Mouse (Mus musculus): ENCODE measurements around the gene Pak6. TPM values are rescaled to one million over a fixed set of nuclear protein-coding genes. Genes with fewer than 3 reads are reported as not detected.

Gene Pak6
- 2.2 TPM for polyA plus RNA-seq (2017; shearing (Covaris generic))

DNA sequence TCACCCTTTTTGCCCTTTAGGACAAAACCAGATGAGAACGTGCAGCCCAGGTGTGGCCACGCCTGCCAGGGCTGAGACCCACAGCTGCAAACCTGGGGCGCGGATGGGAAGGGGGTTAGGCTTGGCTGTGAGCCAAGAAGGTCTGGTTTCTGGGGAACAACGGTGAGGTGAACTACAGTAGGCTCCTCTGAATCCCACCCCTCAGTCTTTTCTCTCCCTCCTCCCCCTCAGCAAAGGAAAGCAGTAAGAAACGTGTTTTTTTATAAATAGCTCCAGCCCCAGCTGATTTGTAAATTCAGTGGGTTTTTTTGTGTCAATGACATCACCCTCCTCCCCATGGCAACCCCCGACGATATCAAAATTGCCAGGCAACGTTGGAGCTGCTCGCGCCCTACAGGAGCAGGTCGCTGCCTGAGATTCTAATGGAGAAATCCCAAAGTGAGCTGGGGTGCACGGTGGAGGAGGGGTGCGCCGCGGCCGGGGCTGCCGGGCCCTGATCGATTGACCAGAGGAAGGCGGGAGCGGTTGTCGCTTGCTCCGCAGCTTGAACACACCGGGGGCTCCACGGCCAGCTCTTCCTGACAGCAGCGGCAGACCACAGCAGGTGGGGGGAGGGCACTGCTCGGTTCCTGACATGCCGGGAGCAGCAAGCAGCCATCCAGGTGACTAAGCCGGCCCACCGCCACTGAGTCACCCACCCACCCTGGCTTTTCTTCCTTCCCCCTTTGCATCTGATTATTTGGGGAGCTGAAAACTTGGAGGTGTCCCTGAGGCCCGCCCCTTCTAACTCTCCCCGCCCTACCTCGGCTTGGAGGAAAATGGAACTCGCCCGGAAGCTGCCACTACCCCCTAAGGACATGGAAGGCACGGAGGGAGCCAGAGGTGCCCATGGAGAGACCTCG is at the start of gene Pak6:
TSS of gene Pak6 (plus strand) at position 402 of the 902 bp plus-strand sequence.

DNA sequence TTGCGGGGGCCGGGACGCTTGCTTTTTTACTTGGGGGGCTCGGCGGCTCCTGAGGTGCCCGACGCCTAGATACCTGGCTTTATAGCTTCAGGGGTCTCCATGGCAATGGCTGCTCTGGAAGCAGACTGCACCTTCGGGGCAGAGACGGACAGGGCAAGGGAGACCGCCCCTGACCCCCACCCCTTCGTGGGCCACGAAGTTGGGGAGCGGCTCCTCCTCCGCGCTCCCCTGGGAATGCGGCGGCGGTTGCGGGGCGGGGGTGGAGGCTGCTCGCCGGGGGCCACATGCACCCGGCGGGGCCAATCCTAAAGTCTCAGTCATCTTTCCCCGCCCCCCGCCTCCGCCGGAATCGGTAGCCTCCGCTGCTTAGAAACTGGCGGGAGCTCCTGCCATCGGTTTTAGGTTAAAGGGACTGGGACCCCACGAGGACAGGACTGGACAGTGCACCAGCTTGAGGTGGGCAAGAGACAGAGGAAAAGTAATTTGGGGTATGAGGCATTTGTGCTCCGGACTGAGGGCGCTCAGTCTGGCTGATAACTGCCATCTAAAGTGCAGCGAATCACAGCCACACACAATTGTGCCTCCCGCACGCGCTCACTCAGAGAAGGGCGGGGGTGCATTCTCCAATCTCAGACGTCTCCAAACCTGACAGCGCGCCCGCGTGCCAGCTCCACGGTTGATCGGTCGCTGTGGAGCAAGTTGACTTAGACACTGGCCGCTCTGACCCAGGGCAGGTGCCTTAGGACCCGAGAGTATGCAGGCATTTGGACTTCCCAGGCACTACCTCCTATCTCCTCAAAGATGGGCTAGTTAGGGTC is 41.0 kb downstream of the Pak6 start, which contains the start of gene Ankrd63:
TSS of gene Ankrd63 (minus strand) at position 51 of the 818 bp plus-strand sequence.

DNA sequence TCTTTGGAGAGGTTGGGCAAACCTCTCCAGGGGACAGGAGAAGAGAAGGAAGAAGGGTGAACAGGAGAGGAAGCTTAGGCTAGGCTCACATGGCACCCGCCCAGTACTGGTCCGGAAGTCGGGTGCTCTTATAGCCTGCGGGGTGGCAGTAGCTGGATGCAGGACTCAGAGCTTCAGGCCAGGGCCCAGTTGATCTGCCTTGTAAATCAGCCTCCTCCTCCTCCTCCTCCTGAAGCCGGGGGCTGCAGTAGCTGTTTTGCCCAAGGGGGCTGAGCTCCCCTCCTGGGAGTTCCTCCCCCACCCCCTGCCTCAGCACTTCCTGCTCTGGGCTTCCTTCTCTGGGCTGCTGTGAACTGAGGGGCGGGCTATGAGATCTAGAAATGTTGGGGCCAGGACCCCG is 65.2 kb downstream of the Pak6 start, which contains the start of gene Plcb2:
TSS of gene Plcb2 (minus strand) at position 102 of the 400 bp plus-strand sequence.

DNA sequence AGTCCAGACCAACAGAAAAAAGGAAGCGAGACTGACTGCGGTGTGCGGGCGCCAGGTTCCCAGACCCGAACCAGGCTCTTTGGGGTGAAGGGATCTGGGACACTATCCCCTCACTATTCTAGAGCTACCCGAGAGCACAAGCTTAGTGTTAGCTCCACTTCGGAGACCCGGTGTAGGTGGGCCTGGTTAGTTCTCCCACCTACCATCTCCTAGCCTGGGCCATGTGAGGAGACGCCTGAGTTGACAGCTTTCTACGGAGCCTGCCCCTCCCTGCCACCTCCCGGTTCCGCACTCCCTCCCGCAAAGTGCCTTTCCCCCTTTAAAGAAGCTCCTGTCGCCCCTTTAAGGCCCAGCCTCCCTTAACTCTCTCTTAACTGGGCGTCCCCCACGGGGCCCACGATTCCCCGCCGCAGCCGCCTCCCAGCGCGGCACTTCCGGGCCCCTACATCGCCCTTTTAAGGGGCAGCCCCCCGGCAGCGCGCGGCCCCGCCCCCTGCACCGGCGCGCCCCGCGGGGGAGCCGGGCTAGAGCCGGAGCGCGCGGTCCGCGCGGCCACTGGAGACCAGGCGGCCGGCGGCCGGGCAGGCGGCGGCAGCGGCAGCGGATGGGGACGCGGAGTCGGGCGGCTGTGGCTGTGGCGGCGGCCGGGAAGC is 82.3 kb downstream of the Pak6 start, which contains the start of gene Inafm2:
TSS of gene Inafm2 (plus strand) at position 527 of the 653 bp plus-strand sequence.

Other genes starting within 250 kb of the Pak6 start
- 240 TPM for gene Srp14, start 183.6 kb upstream of the Pak6 start, polyA plus RNA-seq (2017; shearing (Covaris generic))
- 9.0 TPM for gene Bmf, start 113.6 kb upstream of the Pak6 start, polyA plus RNA-seq (2017; shearing (Covaris generic))
- gene Bub1b, start 65.1 kb upstream of the Pak6 start, polyA plus RNA-seq (2017; shearing (Covaris generic)), result 3.3 TPM
- gene Ankrd63, start 40.7 kb downstream of the Pak6 start, polyA plus RNA-seq (2017; shearing (Covaris generic)), result not detected
- 15.4 TPM for gene Plcb2, start 65.1 kb downstream of the Pak6 start, polyA plus RNA-seq (2017; shearing (Covaris generic))
- 17.7 TPM for gene Inafm2, start 82.5 kb downstream of the Pak6 start, polyA plus RNA-seq (2017; shearing (Covaris generic))
- not detected for gene Ccdc9b, start 99.4 kb downstream of the Pak6 start, polyA plus RNA-seq (2017; shearing (Covaris generic))
- gene Phgr1, start 109.5 kb downstream of the Pak6 start, polyA plus RNA-seq (2017; shearing (Covaris generic)), result not detected
- gene Disp2, start 116.4 kb downstream of the Pak6 start, polyA plus RNA-seq (2017; shearing (Covaris generic)), result not detected
- 5.5 TPM for gene Knstrn, start 150.7 kb downstream of the Pak6 start, polyA plus RNA-seq (2017; shearing (Covaris generic))
- gene Ivd, start 198.7 kb downstream of the Pak6 start, polyA plus RNA-seq (2017; shearing (Covaris generic)), result 79.5 TPM
- 23.6 TPM for gene Bahd1, start 237.1 kb downstream of the Pak6 start, polyA plus RNA-seq (2017; shearing (Covaris generic))